Mouse (Mus musculus) frontal cortex, adult (tissue): ENCODE measurements at regions not wholly inside any gene's neighbourhood (a gene's known extent, or its start where the extent isn't known, plus 50 kb on each side); places are given as distances from the start of the nearest gene placed in this dataset.

Experiments
- ATAC-seq: cut with Nextera tagmentation; 2 replicates; pipeline ENCODE4 v1.9.2; 2017; ENCODE audit warnings: mild to moderate bottlenecking, moderate library complexity, mixed read lengths; ENCODE audit not compliant: low TSS enrichment

DNA sequence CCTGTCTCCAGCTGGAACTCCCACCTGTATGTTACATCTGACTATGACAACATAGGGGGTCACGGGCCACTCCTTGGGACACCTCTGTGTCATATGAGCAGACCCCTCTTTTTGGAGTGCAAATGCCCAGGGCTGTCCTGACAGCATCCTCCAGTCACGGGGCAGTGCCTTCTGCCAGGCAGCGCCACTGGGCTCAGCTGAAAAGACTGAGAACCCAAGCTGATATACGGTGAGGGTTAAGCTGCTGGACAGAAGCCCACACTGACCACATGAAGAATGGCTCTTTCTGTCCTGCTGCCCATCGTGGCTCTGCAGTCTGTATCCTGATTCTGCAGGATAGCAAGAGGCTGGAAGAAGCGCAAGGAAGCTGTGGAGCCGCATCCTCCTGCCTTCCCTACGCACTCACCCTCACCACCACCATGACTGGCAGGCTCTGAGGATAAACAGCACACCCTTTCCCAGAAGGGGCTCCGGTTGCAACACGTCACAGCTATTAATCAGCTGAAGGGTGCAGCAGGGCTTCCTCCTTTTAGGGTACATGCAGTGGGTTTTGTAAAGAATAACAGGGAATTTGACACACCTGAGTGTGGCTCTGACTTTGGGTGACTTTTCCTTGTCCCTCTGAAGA, 93.9 kb upstream of the Arntl start:
- ATAC-seq = no peak

DNA sequence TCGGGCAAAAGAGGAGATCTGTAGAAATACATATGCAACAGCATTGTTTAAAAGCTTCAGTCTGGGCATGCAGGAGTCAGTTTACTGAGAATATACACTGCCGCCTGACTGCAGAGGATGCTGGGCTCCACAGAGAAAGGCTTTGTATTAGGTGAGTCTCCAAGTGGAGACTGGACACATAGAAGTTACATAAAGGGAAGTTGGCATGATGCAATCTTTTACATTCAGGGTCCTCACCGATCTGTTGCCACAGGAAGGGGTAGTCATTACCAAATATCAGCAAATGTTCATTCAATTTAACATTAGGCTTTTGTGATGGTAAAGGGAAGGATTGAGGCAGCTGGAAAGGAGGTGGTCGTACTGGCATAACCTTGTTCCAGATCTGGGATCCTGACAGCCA, 89.7 kb upstream of the Arntl start:
- ATAC-seq = no peak

DNA sequence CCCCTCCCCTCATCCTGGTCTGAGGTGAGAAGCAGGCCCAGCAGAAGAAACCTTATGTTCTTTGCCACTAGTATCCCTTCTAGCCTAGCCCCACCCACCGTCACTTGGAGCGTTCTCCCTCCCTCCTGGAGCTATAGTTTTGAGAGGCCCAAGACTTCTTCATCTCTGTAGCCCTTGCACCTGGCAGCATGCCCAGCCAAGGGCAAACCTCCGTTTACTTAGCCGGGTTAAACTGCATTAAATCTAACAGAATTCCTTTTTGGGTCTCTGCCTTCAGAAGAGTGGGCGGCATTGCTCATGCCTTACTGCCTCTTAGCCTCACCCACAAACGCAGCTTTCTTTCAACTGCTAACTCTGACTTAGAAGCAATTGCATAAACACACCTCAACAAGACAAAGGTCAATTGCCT, 85.3 kb upstream of the Arntl start:
- no peak for ATAC-seq

DNA sequence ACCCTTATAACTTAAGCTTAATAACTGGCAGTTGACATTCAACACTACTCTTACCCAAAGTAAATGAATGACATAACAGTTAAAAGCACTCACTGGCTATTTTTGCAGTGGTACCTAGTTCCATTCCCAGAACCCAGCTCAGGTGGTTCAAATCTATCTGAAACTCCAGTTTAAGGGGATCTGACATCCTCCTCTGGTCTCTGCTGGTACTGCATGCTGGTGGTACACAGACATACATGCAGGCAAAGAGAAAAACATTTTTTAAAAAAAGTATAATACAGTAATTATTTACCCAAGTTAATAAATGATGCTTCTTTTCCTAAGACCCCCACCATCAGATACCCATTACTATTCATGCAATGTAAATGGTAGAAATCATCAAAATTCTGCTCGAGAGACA, 81.3 kb upstream of the Arntl start:
- no peak for ATAC-seq

DNA sequence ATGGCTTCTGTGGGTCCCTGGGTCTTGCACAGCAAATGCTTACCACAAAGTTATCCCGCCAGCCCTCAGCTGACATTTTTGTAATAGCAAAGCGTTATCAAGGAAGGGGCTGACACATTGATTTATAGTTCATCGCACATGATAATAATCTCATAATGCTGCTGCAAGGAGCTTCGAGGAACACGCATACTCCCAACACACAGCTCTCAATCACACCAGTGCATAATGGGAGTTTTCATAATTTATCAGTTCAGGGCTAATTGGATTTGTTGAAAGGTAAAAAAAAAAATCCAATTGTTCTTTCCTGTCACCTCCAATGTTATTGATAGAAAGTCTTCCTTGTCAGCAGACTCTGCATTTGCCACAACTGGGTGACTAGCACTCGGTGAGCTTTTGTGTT, 76.7 kb upstream of the Arntl start:
- no peak for ATAC-seq

DNA sequence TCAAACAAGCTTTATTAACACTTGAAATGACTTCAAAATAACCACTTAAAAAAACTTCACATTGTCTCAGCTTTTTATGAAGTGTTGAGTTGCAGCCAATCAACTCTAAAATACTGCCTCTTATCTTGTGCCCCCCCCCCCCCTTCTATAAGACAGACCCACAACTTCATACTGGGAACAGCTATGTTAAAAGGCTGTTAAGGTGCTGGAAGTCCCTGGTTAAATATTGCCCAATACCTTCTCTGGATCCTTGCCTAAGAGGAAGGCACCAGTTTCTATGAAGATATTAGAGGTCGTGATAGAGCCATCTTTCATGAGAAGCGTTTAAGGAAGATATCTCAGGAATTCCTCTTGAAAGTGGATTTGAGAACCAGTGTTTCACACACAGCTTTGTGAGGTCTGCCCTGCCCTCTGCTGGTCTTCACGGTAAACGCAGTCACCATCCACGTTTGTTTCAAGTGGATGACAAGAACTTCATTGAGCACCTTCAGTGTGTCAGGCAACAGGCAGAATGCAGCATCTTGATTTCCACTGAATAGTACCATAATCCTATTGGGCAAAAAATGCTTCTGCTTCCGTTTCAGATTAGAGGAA, 75.2 kb upstream of the Arntl start:
- ATAC-seq = peak; percentile 83

DNA sequence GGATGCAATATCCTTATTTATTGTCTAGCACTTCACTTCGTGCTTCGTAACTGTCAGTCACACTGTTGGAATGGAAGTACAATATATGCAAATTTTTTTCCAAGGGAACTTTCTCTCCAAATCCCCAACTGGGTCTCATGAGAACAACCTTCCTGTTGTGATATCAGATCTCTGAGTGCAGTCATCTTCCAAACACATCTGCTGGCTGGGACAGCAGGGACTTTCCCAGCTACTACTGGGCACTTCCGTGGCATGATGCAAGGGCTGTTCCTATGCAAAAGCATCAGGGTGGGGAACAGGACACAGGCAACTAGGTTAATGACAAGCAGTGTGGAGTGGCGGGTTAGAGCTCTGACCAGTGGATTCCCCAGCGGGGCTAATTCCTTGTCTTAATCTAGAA, 73.4 kb upstream of the Arntl start:
- ATAC-seq = no peak

DNA sequence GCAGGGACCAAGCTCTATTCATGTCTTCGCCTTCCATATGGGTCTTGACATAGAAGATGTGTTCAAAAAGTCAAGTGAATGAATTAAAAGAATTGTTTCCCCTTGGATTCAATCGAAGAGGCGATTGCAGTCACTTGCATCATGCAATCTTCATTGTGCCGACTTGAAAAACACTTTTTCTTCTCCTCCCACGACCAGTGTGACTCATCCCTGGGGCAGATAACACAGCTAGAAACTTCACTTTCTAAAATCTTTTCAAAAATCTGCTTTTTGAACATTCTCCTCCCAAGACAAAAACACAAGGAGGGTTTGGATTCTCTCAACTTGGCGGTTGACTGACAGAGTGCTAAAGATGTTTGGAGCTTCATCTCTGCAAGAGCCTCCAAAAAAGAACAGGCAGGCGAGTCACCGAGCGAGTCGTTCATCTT, 67.2 kb upstream of the Arntl start:
- peak; percentile 74 for ATAC-seq

DNA sequence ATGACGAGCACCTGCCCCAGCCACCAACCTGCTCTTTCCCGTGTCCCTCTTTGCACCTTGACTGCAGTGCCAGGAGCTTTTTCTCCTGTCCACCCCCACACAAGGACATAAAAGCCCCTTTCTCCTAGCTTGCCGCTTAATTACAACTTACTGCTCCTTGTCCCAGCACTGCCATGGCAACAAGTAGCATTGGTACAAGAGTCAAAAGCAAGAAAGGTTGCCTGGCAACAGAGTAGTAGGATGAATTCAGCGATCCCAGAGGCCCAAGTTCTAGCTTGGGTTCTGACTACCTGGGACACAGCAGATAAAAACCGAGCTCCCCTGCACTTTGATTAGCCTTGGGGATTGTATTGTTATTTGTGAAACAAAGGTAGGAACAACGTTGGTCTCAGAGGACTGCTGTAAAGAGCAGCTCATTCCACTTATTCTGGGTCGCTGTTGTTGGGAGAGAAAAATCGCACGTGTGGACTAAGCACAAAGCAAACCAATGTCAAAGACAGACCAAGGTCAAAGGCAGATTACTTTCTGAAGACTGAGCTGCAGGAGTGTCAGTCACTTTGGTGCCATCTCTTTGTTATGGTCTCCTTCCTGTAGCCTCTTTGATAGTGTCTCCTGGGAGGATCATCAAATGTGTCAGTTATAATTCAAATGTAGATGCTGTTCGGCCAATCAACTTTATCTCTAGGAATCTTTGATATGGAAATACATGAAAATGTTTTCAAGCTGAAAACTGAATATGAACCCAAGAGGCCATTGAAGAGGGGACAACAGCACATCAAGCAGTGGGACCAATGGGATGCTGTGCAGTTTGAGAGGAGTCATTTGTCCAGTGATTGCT, 65.2 kb upstream of the Arntl start:
- no peak for ATAC-seq

DNA sequence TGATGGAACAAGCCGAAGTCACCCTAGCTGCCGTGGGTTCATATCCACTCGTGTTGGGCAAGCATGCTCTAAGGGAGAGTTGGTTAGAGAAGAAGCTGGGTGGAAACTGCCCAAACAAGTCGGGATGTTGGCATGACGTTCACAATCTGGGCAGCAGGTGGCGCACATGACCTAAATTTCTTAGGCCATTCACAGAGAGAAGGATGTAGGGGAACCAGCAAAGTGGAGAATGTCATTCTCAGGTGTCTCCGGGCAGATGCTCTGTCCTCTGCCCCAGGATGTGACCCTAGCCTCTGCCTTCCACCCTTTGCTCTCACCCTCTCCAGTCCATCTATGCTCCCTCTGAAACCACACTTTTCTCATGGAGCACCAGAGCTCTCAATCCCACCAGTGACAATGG, 63.7 kb upstream of the Arntl start:
- peak; percentile 56 for ATAC-seq

DNA sequence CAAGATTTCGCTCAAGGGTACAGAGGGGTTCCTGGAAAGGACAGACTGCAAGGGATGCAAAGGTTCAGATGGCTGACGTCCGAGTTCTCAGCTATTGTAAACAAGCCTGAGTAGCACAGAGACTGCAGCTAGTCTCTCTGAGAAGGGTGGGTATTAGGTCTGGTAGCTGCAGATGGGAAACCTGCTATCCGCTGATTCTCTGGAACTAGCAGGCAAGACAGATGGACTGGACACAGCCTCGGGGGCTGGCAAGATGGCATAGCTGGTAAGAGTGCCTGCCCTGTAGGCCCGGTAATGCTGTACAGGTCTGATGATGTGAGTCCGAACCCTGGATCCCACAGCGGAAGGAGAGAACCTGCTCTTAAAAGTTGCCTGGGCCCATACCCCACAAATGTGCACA, 62.2 kb upstream of the Arntl start:
- ATAC-seq = no peak

DNA sequence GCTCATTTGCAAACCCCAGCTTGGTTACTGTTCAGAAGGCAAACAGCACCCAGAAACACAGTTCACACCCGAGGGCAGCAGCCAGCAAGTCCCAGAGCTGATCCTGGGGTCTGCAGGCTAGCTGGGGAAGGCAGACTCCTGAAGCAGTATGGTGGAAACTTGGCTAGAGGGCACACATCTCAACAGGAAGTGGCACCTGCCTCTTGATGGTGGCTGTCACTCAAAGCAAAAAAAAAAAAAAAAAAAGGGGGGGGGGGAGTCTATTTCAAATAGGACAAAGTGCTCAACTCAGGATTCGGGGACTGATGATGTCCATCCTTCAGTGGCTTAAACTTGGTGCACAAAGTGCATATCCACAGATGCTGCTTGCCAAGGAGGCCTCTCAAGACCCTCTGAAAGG, 61.2 kb upstream of the Arntl start:
- ATAC-seq = no peak

DNA sequence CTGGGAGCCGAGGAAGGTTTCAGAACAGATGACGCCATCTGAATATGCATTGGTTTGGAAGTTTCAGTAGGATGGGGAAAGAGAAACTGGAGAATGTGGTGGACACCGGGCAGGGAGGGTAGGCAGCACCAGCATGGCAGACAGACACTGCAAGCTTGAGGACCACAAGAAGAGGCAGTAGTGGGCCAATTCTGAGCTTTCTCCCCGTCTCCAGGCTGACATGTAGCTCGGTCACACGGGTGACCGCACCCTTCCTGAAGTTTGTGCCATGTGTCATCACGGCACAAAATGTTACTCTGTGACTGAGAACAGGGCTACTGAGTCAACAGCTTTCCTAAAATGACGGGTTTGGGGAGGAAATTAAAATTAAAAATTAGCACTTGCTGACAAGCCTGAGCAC, 60.7 kb upstream of the Arntl start:
- no peak for ATAC-seq

DNA sequence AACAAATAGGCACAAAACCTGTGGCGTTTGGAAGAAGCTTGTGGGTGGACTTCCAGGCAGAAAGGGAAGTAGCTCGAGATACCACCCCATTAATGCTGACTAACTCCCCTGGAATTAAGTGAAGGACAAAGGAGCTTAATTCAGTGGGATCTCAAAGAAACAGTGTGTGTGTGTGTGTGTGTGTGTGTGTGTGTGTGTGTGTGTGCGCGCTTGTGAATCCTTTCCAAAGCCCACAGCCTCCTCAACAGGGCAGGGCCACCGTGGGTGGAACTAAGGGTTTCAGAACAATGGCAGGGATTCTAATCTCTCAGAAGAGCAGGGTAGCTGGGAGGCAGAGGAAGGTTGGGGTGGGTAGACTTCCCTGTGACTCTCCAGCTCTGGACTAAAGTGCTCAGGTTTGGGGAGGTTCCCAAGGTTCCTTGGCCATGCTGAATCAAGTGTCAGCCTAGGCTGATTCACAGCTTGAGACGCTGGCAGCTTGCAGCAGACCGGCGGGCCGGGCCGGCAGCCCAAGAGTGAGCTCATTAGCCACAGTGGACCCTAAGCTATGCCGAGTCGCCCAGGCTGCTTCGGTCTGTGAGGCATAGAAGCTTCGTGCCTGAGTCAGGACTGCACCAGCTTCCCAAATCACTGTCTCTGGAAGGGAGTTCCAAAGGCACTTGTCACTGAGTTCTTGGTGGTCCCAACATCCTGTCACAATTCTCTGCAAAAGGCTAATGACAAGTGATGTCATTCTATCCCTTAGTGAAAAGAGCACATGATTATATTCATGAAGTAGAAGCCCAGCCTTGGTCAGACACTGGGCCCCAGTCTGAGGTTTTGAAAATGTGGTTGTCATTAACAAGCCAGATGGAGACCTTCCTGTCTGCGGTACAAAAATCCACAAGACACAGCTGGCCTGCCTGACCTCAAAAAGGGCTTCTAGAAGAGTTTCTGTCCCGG, 59.6 kb upstream of the Arntl start:
- no peak for ATAC-seq

DNA sequence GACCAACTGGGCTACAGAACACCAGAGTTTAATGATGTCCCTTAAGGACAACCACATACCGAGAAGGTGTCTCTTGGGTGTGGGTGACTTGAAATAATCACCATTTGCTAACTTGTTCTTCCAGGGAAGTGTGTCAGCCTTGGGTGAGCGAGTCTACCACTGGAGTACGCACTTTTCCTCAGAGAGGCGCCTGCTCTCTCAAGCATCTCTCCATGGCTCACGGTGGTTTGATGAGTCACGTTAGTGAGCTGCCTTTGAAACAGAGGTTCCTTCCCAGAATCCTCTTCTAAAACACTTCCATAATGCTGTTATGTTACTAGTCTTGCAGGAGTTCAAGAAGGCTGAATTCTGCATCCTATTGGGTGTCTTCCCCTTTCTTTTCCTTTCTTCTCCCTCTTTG, 58.6 kb upstream of the Arntl start:
- peak; percentile 69; the same call in 1 of the 2 replicates for ATAC-seq

DNA sequence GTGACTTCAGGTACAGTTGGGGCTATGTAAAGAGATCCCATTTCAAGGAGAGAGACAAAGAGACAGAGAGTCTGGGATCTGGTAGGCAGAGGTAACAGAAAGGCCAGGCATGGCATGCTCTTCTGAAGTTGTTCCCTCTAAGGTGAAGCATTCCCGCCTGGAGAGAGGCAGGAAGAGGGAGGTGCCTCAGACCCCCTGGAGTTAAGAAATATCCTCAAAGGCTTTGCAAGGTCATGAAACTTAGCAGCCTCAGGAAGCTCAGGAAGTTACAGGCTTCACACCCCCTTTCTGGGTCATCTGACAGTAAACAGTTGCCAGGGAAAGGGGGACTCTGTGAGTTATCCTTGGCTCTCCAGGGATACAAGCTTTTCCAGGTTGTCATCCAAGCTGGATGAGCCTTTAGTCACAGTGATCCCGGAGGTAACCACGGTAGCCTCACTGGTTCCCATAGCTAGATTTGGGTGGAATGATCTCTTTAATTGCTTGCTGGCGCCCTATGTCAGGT, 57.2 kb upstream of the Arntl start:
- no peak for ATAC-seq

DNA sequence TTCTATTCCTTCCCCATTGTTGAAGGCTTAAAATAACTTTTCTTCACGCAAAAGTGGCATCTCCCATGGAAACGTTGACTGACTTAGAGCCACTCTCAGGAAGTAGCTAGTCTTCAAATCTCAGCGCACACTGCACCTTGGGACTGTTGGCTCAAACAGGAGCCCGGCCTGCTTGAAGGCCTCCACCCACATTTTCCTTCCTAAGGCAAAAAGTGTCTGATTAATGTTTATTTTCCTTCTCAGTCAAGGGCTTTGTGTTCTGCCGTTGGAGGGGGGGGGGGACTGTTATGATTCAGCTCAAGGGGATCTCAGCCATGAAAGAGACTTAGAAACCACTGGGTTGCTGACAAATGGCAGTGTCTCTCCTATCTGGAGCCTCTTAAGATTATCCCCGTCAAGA, 56.5 kb upstream of the Arntl start:
- no peak for ATAC-seq

DNA sequence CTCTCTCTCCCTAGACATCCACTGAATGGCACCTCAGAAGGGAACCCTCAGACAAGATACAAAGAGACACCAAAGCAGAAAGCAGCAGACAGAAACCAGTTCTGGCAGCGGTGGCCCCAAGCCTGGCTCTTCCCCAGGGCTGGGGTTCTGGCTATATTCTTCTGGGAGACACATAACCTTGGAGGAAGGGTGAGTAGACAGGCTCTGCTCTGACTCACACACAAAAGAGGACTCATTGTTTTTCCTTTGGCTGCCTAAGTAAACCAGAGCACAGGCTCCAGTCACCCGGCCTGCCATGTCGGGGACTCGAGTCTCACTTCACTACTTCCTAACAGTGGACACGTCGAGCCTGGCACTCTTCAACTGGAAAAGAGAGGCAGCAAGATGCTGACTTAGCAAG, 55.8 kb upstream of the Arntl start:
- no peak for ATAC-seq

DNA sequence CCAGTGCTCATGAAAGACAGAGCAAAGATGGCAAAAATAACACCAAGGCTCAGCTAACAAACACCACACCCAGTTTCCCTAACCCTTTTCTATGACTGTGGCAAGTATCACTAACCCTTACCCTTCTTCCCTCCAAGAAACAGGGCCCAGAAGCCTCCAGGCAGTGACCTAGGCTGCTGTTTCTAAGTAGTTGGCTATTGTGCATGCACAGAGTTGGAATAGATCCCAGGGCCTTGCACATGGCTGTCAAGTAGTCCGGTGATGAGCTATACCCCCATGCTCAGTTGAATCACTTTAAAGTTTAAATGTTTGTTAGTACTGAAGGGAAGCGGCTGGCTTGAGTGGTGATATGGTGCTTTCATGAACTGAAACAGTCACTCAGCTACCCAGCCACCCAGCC, 53.9 kb upstream of the Arntl start:
- ATAC-seq = no peak

DNA sequence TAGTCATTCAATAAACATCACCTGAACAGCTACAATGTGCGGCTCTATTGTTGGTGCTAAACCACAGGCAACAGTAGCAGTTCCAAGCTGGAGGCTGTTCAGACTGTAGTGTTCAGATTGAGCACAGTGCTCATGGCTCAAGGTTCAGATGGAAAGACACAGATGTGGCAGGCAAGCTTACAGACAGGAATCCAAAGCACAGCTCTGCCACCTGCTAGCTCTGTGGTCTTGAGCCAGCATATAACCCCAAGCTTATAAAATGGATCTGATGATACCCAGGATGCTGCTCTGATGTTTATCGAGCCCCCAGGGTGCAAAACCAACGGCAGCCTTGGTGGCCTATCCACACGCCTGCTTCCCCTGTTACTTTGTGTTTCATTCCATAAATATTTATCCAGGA, 53.2 kb upstream of the Arntl start:
- ATAC-seq = no peak

DNA sequence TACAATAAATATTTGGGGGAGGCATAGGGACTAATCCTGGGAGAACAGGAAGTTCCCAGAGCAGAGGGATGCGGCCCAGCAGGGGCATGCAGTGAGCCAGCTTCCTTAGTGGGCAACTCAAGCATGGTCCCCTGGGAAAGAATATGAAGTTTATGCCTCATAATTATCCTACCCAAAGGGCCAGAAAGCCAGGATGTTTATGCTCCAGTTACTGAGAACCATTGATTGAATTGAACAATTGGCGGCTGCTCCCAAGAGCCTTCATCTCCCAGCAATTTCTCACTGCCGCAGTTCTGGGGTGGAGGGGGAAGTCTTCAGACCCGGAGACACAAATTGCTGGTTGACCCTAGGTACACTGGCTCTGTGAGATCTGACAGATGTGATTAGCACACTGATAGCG, 50.9 kb upstream of the Arntl start:
- ATAC-seq = no peak
